Mouse (Mus musculus) gastrocnemius, adult 18-20 months (tissue): ENCODE data around the gene Gm3646. TPM values are rescaled to one million over a fixed set of nuclear protein-coding genes. Genes with fewer than 3 reads are reported as not detected.

Experiments used
- DNase-seq: peaks from one replicate; pipeline ENCODE4 v3.0.0; 2021; ENCODE audit warnings: low spot score
- total RNA-seq, 2 experiments: library from RNA; stranded (reverse); gene quantifications; 2 replicates each; pipeline ENCODE4 v1.2.3; 2021

The Gm3646 gene
- total RNA-seq, 2 experiments from 2014 or later = not detected

- DNase-seq = no peak
Observed at GRCm38 (mm10) chr1:39781835-39782234, 23.3 kb downstream of the Gm3646 start.

GRCm38 (mm10) chr1:39779111-39779980, 25.8 kb downstream of the Gm3646 start:
- no peak for DNase-seq

- DNase-seq = no peak
Observed at GRCm38 (mm10) chr1:39773991-39774729, 31.0 kb downstream of the Gm3646 start.

- no peak for DNase-seq
Observed at GRCm38 (mm10) chr1:39773551-39773950, 31.6 kb downstream of the Gm3646 start.

- no peak for DNase-seq
Observed at GRCm38 (mm10) chr1:39772401-39773095, 32.6 kb downstream of the Gm3646 start.

GRCm38 (mm10) chr1:39770436-39770835, 34.7 kb downstream of the Gm3646 start:
- peak; percentile 18 for DNase-seq

- DNase-seq = no peak
Observed at GRCm38 (mm10) chr1:39768017-39768416, 37.1 kb downstream of the Gm3646 start.

GRCm38 (mm10) chr1:39765854-39766493, 39.2 kb downstream of the Gm3646 start:
- DNase-seq = no peak

GRCm38 (mm10) chr1:39762025-39762370, 43.1 kb downstream of the Gm3646 start:
- peak; percentile 80 for DNase-seq

- peak; percentile 54 for DNase-seq
Observed at GRCm38 (mm10) chr1:39761211-39762024, 43.7 kb downstream of the Gm3646 start.

GRCm38 (mm10) chr1:39760181-39760715, 44.9 kb downstream of the Gm3646 start:
- no peak for DNase-seq

GRCm38 (mm10) chr1:39759231-39760175, 45.6 kb downstream of the Gm3646 start:
- DNase-seq = no peak

GRCm38 (mm10) chr1:39758244-39758643, 46.9 kb downstream of the Gm3646 start:
- peak; percentile 75 for DNase-seq

- DNase-seq = no peak
Observed at GRCm38 (mm10) chr1:39756952-39757351, 48.2 kb downstream of the Gm3646 start.

- peak; percentile 21 for DNase-seq
Observed at GRCm38 (mm10) chr1:39754224-39754957, 50.7 kb downstream of the Gm3646 start.
